Mouse (Mus musculus): ENCODE data around the gene Jmjd4. TPM values are rescaled to one million over a fixed set of nuclear protein-coding genes. Genes with fewer than 3 reads are reported as not detected.

Gene Jmjd4
- polyA plus RNA-seq, 1 experiment from 2014 or later = 13.9 TPM

Other genes with a start within 250 kb of the Jmjd4 start
- 95.4 and 96.1 TPM in 2 replicates for gene Mrpl55, start 247.6 kb upstream of the Jmjd4 start, polyA plus RNA-seq (2015; fragmentation: Nextera tagmentation; extraction: Ambion mirVana)
- gene 2310033P09Rik, start 241.7 kb upstream of the Jmjd4 start, polyA plus RNA-seq (2015; fragmentation: Nextera tagmentation; extraction: Ambion mirVana) = 27.8 and 31.5 TPM in 2 replicates
- 614 and 626 TPM in 2 replicates for gene Arf1, start 221.8 kb upstream of the Jmjd4 start, polyA plus RNA-seq (2015; fragmentation: Nextera tagmentation; extraction: Ambion mirVana)
- 1.2 and 2.2 TPM in 2 replicates for gene Wnt3a, start 159.3 kb upstream of the Jmjd4 start, polyA plus RNA-seq (2015; fragmentation: Nextera tagmentation; extraction: Ambion mirVana)
- 1.9 and 2.9 TPM in 2 replicates for gene Wnt9a, start 143.1 kb upstream of the Jmjd4 start, polyA plus RNA-seq (2015; fragmentation: Nextera tagmentation; extraction: Ambion mirVana)
- not detected in 2 replicates for gene Prss38, start 74.4 kb upstream of the Jmjd4 start, polyA plus RNA-seq (2015; fragmentation: Nextera tagmentation; extraction: Ambion mirVana)
- 354 and 388 TPM in 2 replicates for gene Snap47, start 1.1 kb downstream of the Jmjd4 start, polyA plus RNA-seq (2015; fragmentation: Nextera tagmentation; extraction: Ambion mirVana)
- gene Zfp867, start 22.4 kb downstream of the Jmjd4 start, polyA plus RNA-seq (2015; fragmentation: Nextera tagmentation; extraction: Ambion mirVana) = 14.8 and 15.9 TPM in 2 replicates
- 17.2 and 17.8 TPM in 2 replicates for gene Zkscan17, start 76.7 kb downstream of the Jmjd4 start, polyA plus RNA-seq (2015; fragmentation: Nextera tagmentation; extraction: Ambion mirVana)
- gene Nlrp3, start 91.5 kb downstream of the Jmjd4 start, polyA plus RNA-seq (2015; fragmentation: Nextera tagmentation; extraction: Ambion mirVana) = 0.15 and 0.29 TPM in 2 replicates
- gene Olfr222, start 126.2 kb downstream of the Jmjd4 start, polyA plus RNA-seq (2015; fragmentation: Nextera tagmentation; extraction: Ambion mirVana) = not detected in 2 replicates
- not detected in 2 replicates for gene Olfr223, start 143.2 kb downstream of the Jmjd4 start, polyA plus RNA-seq (2015; fragmentation: Nextera tagmentation; extraction: Ambion mirVana)
- gene Mprip, start 211.3 kb downstream of the Jmjd4 start, polyA plus RNA-seq (2015; fragmentation: Nextera tagmentation; extraction: Ambion mirVana) = 77.4 and 92.9 TPM in 2 replicates